12 mouse cellular contexts compared by ENCODE assay signal in genomic region chr6:34865213-34865612, GRCm38 (mm10). TPM values are rescaled to one million over a fixed set of nuclear protein-coding genes. Genes with fewer than 3 reads are reported as not detected.
DNase-seq lines count a peak whose midpoint lies in the region; ATAC-seq lines count a peak whose summit lies in the region.
"Had no signal": no experiment of that assay in that cellular context is flagged by ENCODE, and none has a peak within 500 bp of the region (broad histone marks: within the 10 kb centered on the region; RNA-seq: fewer than 3 reads in every experiment).

No protein-coding gene starts in this region.

- H3K27me3 ChIP-seq in liver, embryonic 12.5 days (replicated peaks): no peaks in the 10 kb centered on the region
- H3K27me3 ChIP-seq in liver, embryonic 11.5 days (replicated peaks; ENCODE audit: control insufficient read depth, insufficient read depth, low read length): no peaks in the 10 kb centered on the region
- no peaks in the 10 kb centered on the region for H3K27me3 ChIP-seq in embryonic facial prominence, embryonic 13.5 days
- no peaks in the 10 kb centered on the region for H3K27me3 ChIP-seq in heart, embryonic 15.5 days
- H3K27me3 ChIP-seq in liver, embryonic 15.5 days: no peaks in the 10 kb centered on the region
- H3K27me3 ChIP-seq: neural tube, embryonic 13.5 days had no signal

- no peaks in the 10 kb centered on the region for H3K36me3 ChIP-seq in liver, embryonic 12.5 days
- no peaks in the 10 kb centered on the region for H3K36me3 ChIP-seq in liver, embryonic 11.5 days (ENCODE audit: control insufficient read depth, insufficient read depth, low read length)
- no peaks in the 10 kb centered on the region for H3K36me3 ChIP-seq in embryonic facial prominence, embryonic 13.5 days
- no peaks in the 10 kb centered on the region for H3K36me3 ChIP-seq in heart, embryonic 15.5 days
- H3K36me3 ChIP-seq in liver, embryonic 15.5 days (replicated peaks): no peaks in the 10 kb centered on the region
- H3K36me3 ChIP-seq: neural tube, embryonic 13.5 days had no signal

- no peak overlapping the region for H3K9ac ChIP-seq in liver, embryonic 12.5 days
- H3K9ac ChIP-seq in liver, embryonic 11.5 days (ENCODE audit: low read depth, low read length): no peak overlapping the region
- H3K9ac ChIP-seq in embryonic facial prominence, embryonic 13.5 days: no peak overlapping the region
- H3K9ac ChIP-seq in heart, embryonic 15.5 days: no peak overlapping the region
- no peak overlapping the region for H3K9ac ChIP-seq in liver, embryonic 15.5 days
- H3K9ac ChIP-seq: neural tube, embryonic 13.5 days had no signal

- 0 out of 2 replicates have a peak overlapping the region, but pooled peaks have one; percentile 12 for H3K4me2 ChIP-seq in liver, embryonic 12.5 days
- H3K4me2 ChIP-seq in liver, embryonic 11.5 days: no peak overlapping the region
- no peak overlapping the region for H3K4me2 ChIP-seq in embryonic facial prominence, embryonic 13.5 days
- no peak overlapping the region for H3K4me2 ChIP-seq in heart, embryonic 15.5 days
- peak overlapping the region; percentile 36; the same call in 1 of the 2 replicates for H3K4me2 ChIP-seq in liver, embryonic 15.5 days
- H3K4me2 ChIP-seq: neural tube, embryonic 13.5 days had no signal

- H3K4me1 ChIP-seq in liver, embryonic 12.5 days: peaks cover 86% of the 10 kb centered on the region
- peaks cover 57% of the 10 kb centered on the region for H3K4me1 ChIP-seq in liver, embryonic 11.5 days (replicated peaks; ENCODE audit: control insufficient read depth, insufficient read depth, low read length)
- H3K4me1 ChIP-seq in embryonic facial prominence, embryonic 13.5 days: peaks cover 35% of the 10 kb centered on the region
- peaks cover 45% of the 10 kb centered on the region for H3K4me1 ChIP-seq in heart, embryonic 15.5 days (replicated peaks)
- H3K4me1 ChIP-seq in liver, embryonic 15.5 days (replicated peaks): peaks cover 80% of the 10 kb centered on the region
- H3K4me1 ChIP-seq: neural tube, embryonic 13.5 days had no signal

- peak overlapping the region; percentile 65 for H3K27ac ChIP-seq in liver, embryonic 12.5 days
- no peak overlapping the region for H3K27ac ChIP-seq in liver, embryonic 11.5 days (ENCODE audit: low read depth, low read length)
- peak overlapping the region; percentile 66; the same call in 1 of the 2 replicates for H3K27ac ChIP-seq in embryonic facial prominence, embryonic 13.5 days
- H3K27ac ChIP-seq in heart, embryonic 15.5 days: peak overlapping the region; percentile 80
- peak overlapping the region; percentile 74 for H3K27ac ChIP-seq in liver, embryonic 15.5 days (replicated peaks)
- H3K27ac ChIP-seq: neural tube, embryonic 13.5 days had no signal

- no peaks in the 10 kb centered on the region for H3K9me3 ChIP-seq in liver, embryonic 12.5 days (replicated peaks)
- H3K9me3 ChIP-seq in liver, embryonic 11.5 days (ENCODE audit: control insufficient read depth, low read length): no peaks in the 10 kb centered on the region
- no peaks in the 10 kb centered on the region for H3K9me3 ChIP-seq in embryonic facial prominence, embryonic 13.5 days
- H3K9me3 ChIP-seq in heart, embryonic 15.5 days (replicated peaks): no peaks in the 10 kb centered on the region
- H3K9me3 ChIP-seq in liver, embryonic 15.5 days (replicated peaks): no peaks in the 10 kb centered on the region
- H3K9me3 ChIP-seq: neural tube, embryonic 13.5 days had no signal

- no peak for ATAC-seq in liver, embryonic 12.5 days
- no peak for ATAC-seq in liver, embryonic 11.5 days (replicated peaks; ENCODE audit: low FRiP score)
- no peak for ATAC-seq in embryonic facial prominence, embryonic 13.5 days (ENCODE audit: insufficient number of reproducible peaks, insufficient read depth, low FRiP score, low TSS enrichment, low read depth)
- no peak for ATAC-seq in heart, embryonic 15.5 days (replicated peaks; ENCODE audit: insufficient number of reproducible peaks, insufficient read depth, low FRiP score, low read depth)
- peak; percentile 0; the same call in 1 of the 2 replicates for ATAC-seq in liver, embryonic 15.5 days (ENCODE audit: insufficient read depth)
- ATAC-seq in erythroid progenitor cell, adult 5-6 weeks (replicated peaks; ENCODE audit: low FRiP score, poor library complexity, severe bottlenecking): no peak

- no peak for DNase-seq in liver, embryonic 11.5 days (ENCODE audit: low spot score)
- DNase-seq in right cerebral cortex, postnatal 4 days: no peak
- no peak for DNase-seq in adrenal gland, postnatal 14 days
- DNase-seq: spleen, adult 18-20 months had no signal

- 65% methylated on average over 5 of the region's 5 CpGs for WGBS in liver, embryonic 12.5 days (ENCODE audit: insufficient replicate concordance)
- WGBS in liver, embryonic 11.5 days: 53% methylated on average over 5 of the region's 5 CpGs
- 58% methylated on average over 5 of the region's 5 CpGs for WGBS in embryonic facial prominence, embryonic 13.5 days
- 43% methylated on average over 5 of the region's 5 CpGs for WGBS in heart, embryonic 15.5 days
- 58% methylated on average over 5 of the region's 5 CpGs for WGBS in liver, embryonic 15.5 days (ENCODE audit: insufficient replicate concordance)

- no peak overlapping the region for H3K4me3 ChIP-seq in liver, embryonic 12.5 days
- no peak overlapping the region for H3K4me3 ChIP-seq in liver, embryonic 11.5 days (ENCODE audit: low read depth, low read length)
- no peak overlapping the region for H3K4me3 ChIP-seq in embryonic facial prominence, embryonic 13.5 days
- no peak overlapping the region for H3K4me3 ChIP-seq in heart, embryonic 15.5 days
- H3K4me3 ChIP-seq in liver, embryonic 15.5 days (replicated peaks): no peak overlapping the region
- H3K4me3 ChIP-seq: neural tube, embryonic 13.5 days had no signal

RNA-seq across cellular contexts. Expression of gene Tmem140, which starts 2.3 kb away (rescaled TPM):
- polyA plus RNA-seq in liver, embryonic 12.5 days (2016; fragmentation: Nextera tagmentation; extraction: Ambion mirVana): 2.6 and 3.7 TPM in 2 replicates
- 2.7 and 3.2 TPM in 2 replicates for polyA plus RNA-seq in liver, embryonic 11.5 days (2014; fragmentation: Nextera tagmentation; extraction: Ambion mirVana)
- 1.8 and 2.0 TPM in 2 replicates for polyA plus RNA-seq in embryonic facial prominence, embryonic 13.5 days (2015; fragmentation: Nextera tagmentation; extraction: Ambion mirVana)
- polyA plus RNA-seq in heart, embryonic 15.5 days (2015; fragmentation: Nextera tagmentation; extraction: Ambion mirVana): 1.4 and 2.2 TPM in 2 replicates
- 5.8 and 8.5 TPM in 2 replicates for polyA plus RNA-seq in liver, embryonic 15.5 days (2015; fragmentation: Nextera tagmentation; extraction: Ambion mirVana)
- total RNA-seq in erythroid progenitor cell, adult 5-6 weeks (2015; ENCODE audit: low replicate concordance): 3.8 TPM in 1 of 2 replicates, not detected in the other
- 3.6 and 5.4 TPM in 2 replicates for total RNA-seq in erythroid progenitor cell, adult 5-6 weeks (2017; ENCODE audit: low replicate concordance)
- total RNA-seq in adrenal gland, postnatal 14 days (2021): 22.5 and 28.9 TPM in 2 replicates

RNA-seq across cellular contexts. Expression of gene Cyren, which starts 12.6 kb away (rescaled TPM):
- polyA plus RNA-seq in liver, embryonic 12.5 days (2016; fragmentation: Nextera tagmentation; extraction: Ambion mirVana): 16.0 and 16.5 TPM in 2 replicates
- 20.1 and 20.5 TPM in 2 replicates for polyA plus RNA-seq in liver, embryonic 11.5 days (2014; fragmentation: Nextera tagmentation; extraction: Ambion mirVana)
- polyA plus RNA-seq in embryonic facial prominence, embryonic 13.5 days (2015; fragmentation: Nextera tagmentation; extraction: Ambion mirVana): 19.0 and 20.4 TPM in 2 replicates
- polyA plus RNA-seq in heart, embryonic 15.5 days (2015; fragmentation: Nextera tagmentation; extraction: Ambion mirVana): 7.6 and 9.6 TPM in 2 replicates
- 5.7 and 6.1 TPM in 2 replicates for polyA plus RNA-seq in liver, embryonic 15.5 days (2015; fragmentation: Nextera tagmentation; extraction: Ambion mirVana)
- 6.7 and 10.5 TPM in 2 replicates for total RNA-seq in erythroid progenitor cell, adult 5-6 weeks (2015; ENCODE audit: low replicate concordance)
- total RNA-seq in erythroid progenitor cell, adult 5-6 weeks (2017; ENCODE audit: low replicate concordance): 6.7 and 9.4 TPM in 2 replicates
- 8.1 and 8.5 TPM in 2 replicates for total RNA-seq in adrenal gland, postnatal 14 days (2021)

RNA-seq across cellular contexts. Expression of gene Wdr91, which starts 45.5 kb away (rescaled TPM):
- 14.2 and 18.6 TPM in 2 replicates for polyA plus RNA-seq in liver, embryonic 12.5 days (2016; fragmentation: Nextera tagmentation; extraction: Ambion mirVana)
- polyA plus RNA-seq in liver, embryonic 11.5 days (2014; fragmentation: Nextera tagmentation; extraction: Ambion mirVana): 15.5 and 19.3 TPM in 2 replicates
- 11.9 and 13.6 TPM in 2 replicates for polyA plus RNA-seq in embryonic facial prominence, embryonic 13.5 days (2015; fragmentation: Nextera tagmentation; extraction: Ambion mirVana)
- 7.8 and 10.7 TPM in 2 replicates for polyA plus RNA-seq in heart, embryonic 15.5 days (2015; fragmentation: Nextera tagmentation; extraction: Ambion mirVana)
- 10.2 and 11.0 TPM in 2 replicates for polyA plus RNA-seq in liver, embryonic 15.5 days (2015; fragmentation: Nextera tagmentation; extraction: Ambion mirVana)
- 35.6 and 63.1 TPM in 2 replicates for total RNA-seq in erythroid progenitor cell, adult 5-6 weeks (2015; ENCODE audit: low replicate concordance)
- total RNA-seq in erythroid progenitor cell, adult 5-6 weeks (2017; ENCODE audit: low replicate concordance): 74.3 and 74.4 TPM in 2 replicates
- total RNA-seq in adrenal gland, postnatal 14 days (2021): 25.5 and 29.3 TPM in 2 replicates

RNA-seq across cellular contexts. Expression of gene Stra8, which starts 54.8 kb away (rescaled TPM):
- polyA plus RNA-seq in liver, embryonic 12.5 days (2016; fragmentation: Nextera tagmentation; extraction: Ambion mirVana): not detected in 2 replicates
- polyA plus RNA-seq in liver, embryonic 11.5 days (2014; fragmentation: Nextera tagmentation; extraction: Ambion mirVana): not detected in 2 replicates
- polyA plus RNA-seq in embryonic facial prominence, embryonic 13.5 days (2015; fragmentation: Nextera tagmentation; extraction: Ambion mirVana): not detected in 2 replicates
- polyA plus RNA-seq in heart, embryonic 15.5 days (2015; fragmentation: Nextera tagmentation; extraction: Ambion mirVana): not detected in 2 replicates
- not detected in 2 replicates for polyA plus RNA-seq in liver, embryonic 15.5 days (2015; fragmentation: Nextera tagmentation; extraction: Ambion mirVana)
- not detected in 2 replicates for total RNA-seq in erythroid progenitor cell, adult 5-6 weeks (2015; ENCODE audit: low replicate concordance)
- total RNA-seq in erythroid progenitor cell, adult 5-6 weeks (2017; ENCODE audit: low replicate concordance): not detected in 2 replicates
- total RNA-seq in adrenal gland, postnatal 14 days (2021): not detected in 2 replicates
- total RNA-seq: adrenal gland, postnatal 4 days; common myeloid progenitor, adult 5-6 weeks had no signal
- polyA plus RNA-seq: neural tube, embryonic 13.5 days had no signal

Comparison
In these comparisons a context has a peak if more than half of its experiments do, and no peak if none do; other contexts are left out.
1. H3K4me2 ChIP-seq: peak in liver, embryonic 12.5 days (single experiment) and liver, embryonic 15.5 days (single experiment); none in liver, embryonic 11.5 days (single experiment), embryonic facial prominence, embryonic 13.5 days (single experiment) and heart, embryonic 15.5 days (single experiment).